Mouse (Mus musculus): ENCODE data around the gene Neurl3. TPM values are rescaled to one million over a fixed set of nuclear protein-coding genes. Genes with fewer than 3 reads are reported as not detected.

Gene Neurl3
- polyA plus RNA-seq (2015; fragmentation: Nextera tagmentation; extraction: Ambion mirVana), result 24.2 and 25.6 TPM in 2 replicates

DNA sequence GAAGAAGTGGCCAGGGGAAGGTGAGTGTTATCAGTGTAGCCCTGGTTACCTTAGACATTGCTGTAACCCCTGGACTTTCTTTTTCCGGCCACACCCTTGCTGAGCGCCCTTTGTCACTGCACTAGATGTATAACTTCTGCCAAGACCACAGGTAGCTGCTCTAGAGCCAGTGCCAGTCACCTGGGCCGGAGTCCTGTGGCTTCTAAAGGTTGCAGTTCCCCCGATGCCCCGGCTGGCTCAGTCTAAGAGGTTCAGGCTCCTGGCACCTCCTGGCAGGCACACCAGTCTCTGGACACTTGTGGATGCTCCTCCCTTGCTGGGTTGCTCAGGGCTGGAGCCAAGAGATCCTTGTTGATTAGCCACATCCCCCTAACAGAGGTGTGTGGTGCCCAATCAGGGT is at the start of gene Neurl3:
Gene Neurl3, minus strand, starts transcription at position 225 of the 400 bp plus-strand sequence.
- Histone ChIP-seq H3K27me3 (replicated peaks) (no peaks in the 10 kb centered on the region), H3K4me3 (replicated peaks) (peak within 1 kb of the TSS; percentile 32), H3K9me3 (no peaks in the 10 kb centered on the region), H3K4me2 (replicated peaks) (peak within 1 kb of the TSS; percentile 54), H3K4me1 (replicated peaks) (peaks cover 44% of the 10 kb centered on the region), H3K9ac (peak within 1 kb of the TSS; percentile 33), H3K27ac (peak within 1 kb of the TSS; percentile 93), H3K36me3 (no peaks in the 10 kb centered on the region)
- WGBS, result 72% methylated on average over 5 of the region's 5 CpGs
- peak; percentile 51 for ATAC-seq

DNA sequence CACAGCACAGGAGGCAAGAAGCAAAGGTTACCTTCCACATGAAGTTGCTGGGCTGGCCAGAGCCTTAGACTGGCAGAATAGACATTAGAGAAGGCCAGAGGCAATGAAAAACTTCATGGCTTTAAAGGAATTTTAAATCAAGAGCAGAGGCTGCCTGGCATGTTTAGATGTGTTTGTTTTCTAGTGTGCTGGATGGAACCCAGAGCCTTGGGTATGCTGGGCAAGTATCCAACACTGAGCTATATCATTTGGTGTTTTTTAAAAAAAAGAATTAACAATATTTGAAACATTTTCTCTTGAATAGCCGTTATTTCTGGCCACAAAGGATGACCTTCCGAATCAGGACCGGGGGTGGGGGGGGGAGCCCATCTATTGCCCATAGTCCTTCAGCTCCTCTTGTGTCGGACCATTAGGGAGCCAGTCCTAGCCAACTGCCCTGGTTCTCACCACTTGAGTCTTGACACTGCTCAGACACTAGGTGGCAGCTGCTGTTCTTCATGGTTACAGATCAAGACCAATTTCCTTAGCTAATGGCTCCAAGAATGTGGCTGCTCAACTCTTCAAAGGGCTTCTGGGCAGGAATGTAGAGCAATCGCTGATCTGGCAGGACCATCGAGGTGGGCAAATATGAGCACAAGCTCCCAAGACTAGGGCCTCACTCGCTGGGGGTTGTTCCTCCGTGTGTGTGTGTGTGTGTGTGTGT is 49.4 kb upstream of the Neurl3 start:
- Histone ChIP-seq H3K4me1 (replicated peaks) (peaks cover 7% of the 10 kb centered on the region), H3K9ac (no peak overlapping the region), H3K27ac (no peak overlapping the region), H3K4me2 (replicated peaks) (no peak overlapping the region), H3K9me3 (no peaks in the 10 kb centered on the region), H3K27me3 (replicated peaks) (no peaks in the 10 kb centered on the region), H3K4me3 (replicated peaks) (no peak overlapping the region), H3K36me3 (no peaks in the 10 kb centered on the region)
- ATAC-seq, result peak; percentile 77
- 34% methylated on average over 8 of the region's 8 CpGs for WGBS

GRCm38 (mm10) chr1:36323076-36323475 is 48.6 kb upstream of the Neurl3 start:
- no peak overlapping the region for H3K9ac ChIP-seq
- ATAC-seq, result peak; percentile 21; the same call in 1 of the 2 replicates
- H3K27ac ChIP-seq, result no peak overlapping the region
- H3K27me3 ChIP-seq (replicated peaks), result no peaks in the 10 kb centered on the region
- 42% methylated on average over 9 of the region's 9 CpGs for WGBS
- H3K36me3 ChIP-seq, result no peaks in the 10 kb centered on the region
- H3K9me3 ChIP-seq, result no peaks in the 10 kb centered on the region
- peaks cover 7% of the 10 kb centered on the region for H3K4me1 ChIP-seq (replicated peaks)
- no peak overlapping the region for H3K4me2 ChIP-seq (replicated peaks)
- no peak overlapping the region for H3K4me3 ChIP-seq (replicated peaks)

- no peak overlapping the region for H3K27ac ChIP-seq
- H3K36me3 ChIP-seq, result no peaks in the 10 kb centered on the region
- H3K9me3 ChIP-seq, result no peaks in the 10 kb centered on the region
- H3K9ac ChIP-seq, result no peak overlapping the region
- H3K4me2 ChIP-seq (replicated peaks), result no peak overlapping the region
- no peaks in the 10 kb centered on the region for H3K27me3 ChIP-seq (replicated peaks)
- no peak overlapping the region for H3K4me3 ChIP-seq (replicated peaks)
- 72% methylated on average over 11 of the region's 11 CpGs for WGBS
- ATAC-seq, result no peak
- peaks cover 7% of the 10 kb centered on the region for H3K4me1 ChIP-seq (replicated peaks)
These were observed 47.5 kb upstream of the Neurl3 start for GRCm38 (mm10) chr1:36321829-36322573.

GRCm38 (mm10) chr1:36321164-36321563 is 46.7 kb upstream of the Neurl3 start:
- Histone ChIP-seq H3K4me3 (replicated peaks) (no peak overlapping the region), H3K4me1 (replicated peaks) (peaks cover 7% of the 10 kb centered on the region)

DNA sequence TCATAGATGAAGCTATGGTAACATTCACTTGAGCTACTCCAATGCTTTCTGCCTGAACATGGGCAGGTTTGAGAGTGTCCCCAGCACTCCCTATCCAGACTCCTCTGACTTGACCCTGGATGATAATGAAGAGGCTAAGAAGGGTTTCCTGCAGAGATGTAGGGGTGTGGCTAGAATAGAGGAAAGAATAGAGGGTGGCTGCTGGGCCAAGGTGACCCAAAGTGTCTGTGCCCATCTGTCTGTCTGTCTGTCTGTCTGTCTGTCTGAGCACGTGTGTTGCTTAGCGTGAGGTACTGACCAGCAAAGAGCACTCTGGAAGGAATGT is 41.3 kb upstream of the Neurl3 start:
- WGBS, result 84% methylated on average over 2 of the region's 2 CpGs
- Histone ChIP-seq H3K27me3 (replicated peaks) (no peaks in the 10 kb centered on the region), H3K4me2 (replicated peaks) (no peak overlapping the region), H3K27ac (no peak overlapping the region), H3K9ac (no peak overlapping the region), H3K9me3 (no peaks in the 10 kb centered on the region), H3K36me3 (no peaks in the 10 kb centered on the region), H3K4me1 (replicated peaks) (no peaks in the 10 kb centered on the region), H3K4me3 (replicated peaks) (no peak overlapping the region)
- ATAC-seq, result no peak

More at GRCm38 (mm10) chr1:36321164-36321563, 46.7 kb upstream of the Neurl3 start:
- no peaks in the 10 kb centered on the region for H3K36me3 ChIP-seq
- H3K27me3 ChIP-seq (replicated peaks), result no peaks in the 10 kb centered on the region
- no peak for ATAC-seq
- H3K9ac ChIP-seq, result no peak overlapping the region
- no peak overlapping the region for H3K27ac ChIP-seq
- H3K4me2 ChIP-seq (replicated peaks), result no peak overlapping the region
- no peaks in the 10 kb centered on the region for H3K9me3 ChIP-seq
- WGBS, result 84% methylated on average over 2 of the region's 2 CpGs

DNA sequence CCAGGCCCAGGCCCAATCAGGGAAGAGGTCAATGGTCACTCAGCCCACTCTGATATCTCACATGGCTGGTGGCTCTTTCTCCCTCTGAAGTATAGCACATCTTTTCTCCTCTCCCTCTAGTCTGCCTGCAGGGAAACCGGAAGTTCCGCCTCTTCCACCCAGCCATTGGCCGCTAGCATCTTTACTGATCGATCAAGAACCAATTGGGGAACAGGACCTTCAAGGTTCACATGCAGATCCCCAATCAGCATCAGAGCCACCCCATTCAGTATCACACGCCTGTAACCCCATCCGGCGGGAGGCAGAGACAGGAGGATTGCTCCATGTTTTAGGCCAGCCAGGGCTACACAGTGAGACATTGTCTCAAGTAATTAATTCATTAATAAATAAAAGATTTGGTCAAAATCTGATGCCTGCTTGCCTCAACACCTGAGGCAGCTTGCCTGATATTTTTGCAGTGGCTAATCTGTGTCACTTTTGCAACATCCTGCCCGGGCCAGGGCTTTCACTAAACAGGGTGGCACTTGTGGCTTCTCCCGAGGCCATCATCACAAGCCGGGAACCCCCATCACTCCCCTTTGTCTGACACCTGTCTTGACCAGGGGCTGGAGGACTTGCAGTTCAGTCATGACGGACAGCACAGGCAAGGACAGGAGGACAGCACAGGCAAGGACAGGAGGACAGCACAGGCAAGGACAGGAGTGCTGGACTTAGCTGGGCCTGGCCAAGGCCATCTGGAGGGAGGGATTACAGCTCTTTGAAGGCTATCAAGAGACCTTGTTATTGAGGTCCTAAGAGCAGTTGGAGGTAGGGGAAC is 40.7 kb upstream of the Neurl3 start:
- 88% methylated on average over 11 of the region's 11 CpGs for WGBS
- no peak; the same call in 1 of the 2 replicates for ATAC-seq
- Histone ChIP-seq H3K27ac (no peak overlapping the region), H3K4me2 (replicated peaks) (no peak overlapping the region), H3K36me3 (no peaks in the 10 kb centered on the region), H3K4me1 (replicated peaks) (no peaks in the 10 kb centered on the region), H3K4me3 (replicated peaks) (no peak overlapping the region), H3K27me3 (replicated peaks) (no peaks in the 10 kb centered on the region), H3K9ac (no peak overlapping the region), H3K9me3 (no peaks in the 10 kb centered on the region)

DNA sequence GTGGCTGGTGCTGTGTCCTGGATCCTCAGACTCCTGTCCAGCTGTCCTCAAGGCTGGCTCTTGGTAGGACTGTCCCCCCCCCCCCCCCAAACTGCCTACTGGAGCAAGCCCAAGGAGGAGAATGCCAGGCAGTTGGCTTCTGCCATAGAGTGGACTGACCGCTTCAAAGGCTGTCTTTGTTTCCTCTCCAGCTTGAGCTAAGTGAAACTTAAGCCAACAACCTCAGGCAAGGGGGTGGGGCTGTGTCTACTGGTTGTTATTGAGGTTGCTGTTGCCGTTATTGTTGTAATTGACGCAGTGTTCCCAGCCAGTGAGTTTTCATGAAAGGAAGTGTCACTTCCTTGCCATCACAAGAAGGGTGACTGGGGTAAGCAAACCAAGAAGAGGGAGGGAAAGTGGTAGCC is 35.0 kb upstream of the Neurl3 start:
- H3K4me3 ChIP-seq (replicated peaks), result no peak overlapping the region
- 0 out of 2 replicates have a peak, but pooled peaks cover 5% of the 10 kb centered on the region for H3K27me3 ChIP-seq (replicated peaks)
- H3K36me3 ChIP-seq, result no peaks in the 10 kb centered on the region
- peaks cover 10% of the 10 kb centered on the region; the same call in 1 of the 2 replicates for H3K4me1 ChIP-seq (replicated peaks)
- no peak for ATAC-seq
- peak overlapping the region; percentile 90 for H3K4me2 ChIP-seq (replicated peaks)
- H3K9ac ChIP-seq, result no peak overlapping the region
- H3K9me3 ChIP-seq, result no peaks in the 10 kb centered on the region
- WGBS, result 44% methylated on average over 3 of the region's 3 CpGs
- H3K27ac ChIP-seq, result no peak overlapping the region

GRCm38 (mm10) chr1:36308966-36309475 is 34.5 kb upstream of the Neurl3 start:
- Histone ChIP-seq H3K27ac (no peak overlapping the region), H3K4me2 (replicated peaks) (peak overlapping the region; percentile 90), H3K4me1 (replicated peaks) (peaks cover 10% of the 10 kb centered on the region; the same call in 1 of the 2 replicates), H3K27me3 (replicated peaks) (0 out of 2 replicates have a peak, but pooled peaks cover 5% of the 10 kb centered on the region), H3K9ac (no peak overlapping the region), H3K9me3 (no peaks in the 10 kb centered on the region), H3K36me3 (no peaks in the 10 kb centered on the region), H3K4me3 (replicated peaks) (no peak overlapping the region)
- ATAC-seq, result no peak
- WGBS, result 54% methylated on average over 9 of the region's 9 CpGs

DNA sequence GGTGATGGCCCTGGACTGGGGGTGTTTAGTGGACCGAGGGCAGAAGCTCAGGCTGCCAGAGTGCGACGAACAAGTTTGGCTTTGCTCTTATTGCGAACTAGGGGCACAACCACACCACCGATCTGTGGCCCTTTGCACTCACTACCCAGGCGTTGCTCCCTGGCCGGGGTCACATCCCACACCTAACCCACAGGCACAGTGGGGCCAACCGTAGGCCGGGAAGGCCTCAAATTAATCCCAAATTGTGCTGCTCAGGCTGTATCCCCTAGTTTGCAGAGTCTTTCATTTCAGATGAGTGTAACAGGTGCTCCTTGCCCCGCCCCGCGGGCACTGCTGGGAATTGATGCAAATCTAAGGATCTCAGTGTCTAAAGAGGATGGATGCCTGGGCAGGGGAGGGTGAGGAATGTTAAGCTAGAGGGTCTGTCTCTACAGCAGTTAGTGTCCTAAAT is 34.0 kb upstream of the Neurl3 start:
- 12% methylated on average over 12 of the region's 12 CpGs for WGBS
- H3K36me3 ChIP-seq, result no peaks in the 10 kb centered on the region
- peak overlapping the region; percentile 90 for H3K4me2 ChIP-seq (replicated peaks)
- 0 out of 2 replicates have a peak, but pooled peaks cover 5% of the 10 kb centered on the region for H3K27me3 ChIP-seq (replicated peaks)
- peak overlapping the region; percentile 61 for H3K9ac ChIP-seq
- ATAC-seq, result no peak
- H3K4me3 ChIP-seq (replicated peaks), result peak overlapping the region; percentile 60
- no peak overlapping the region for H3K27ac ChIP-seq
- peaks cover 10% of the 10 kb centered on the region; the same call in 1 of the 2 replicates for H3K4me1 ChIP-seq (replicated peaks)
- no peaks in the 10 kb centered on the region for H3K9me3 ChIP-seq

GRCm38 (mm10) chr1:36307495-36308280 is 33.2 kb upstream of the Neurl3 start, which contains the start of gene Arid5a:
Gene Arid5a, plus strand, starts transcription at chr1:36307733.
- peaks cover 16% of the 10 kb centered on the region; the same call in 1 of the 2 replicates for H3K4me1 ChIP-seq (replicated peaks)
- H3K4me2 ChIP-seq (replicated peaks), result peak within 1 kb of the TSS; percentile 90
- ATAC-seq, result peak; percentile 94
- peak within 1 kb of the TSS; percentile 61 for H3K9ac ChIP-seq
- H3K4me3 ChIP-seq (replicated peaks), result peak within 1 kb of the TSS; percentile 60
- H3K27me3 ChIP-seq (replicated peaks), result 0 out of 2 replicates have a peak, but pooled peaks cover 9% of the 10 kb centered on the region
- no peaks in the 10 kb centered on the region for H3K36me3 ChIP-seq
- H3K9me3 ChIP-seq, result no peaks in the 10 kb centered on the region
- under 1% methylated on average over 65 of the region's 65 CpGs for WGBS
- peak within 1 kb of the TSS; percentile 46; the same call in 1 of the 2 replicates for H3K27ac ChIP-seq

All from intestine, embryonic 15.5 days (tissue).